Mouse (Mus musculus): ENCODE measurements at regions not wholly inside any gene's neighbourhood (a gene's known extent, or its start where the extent isn't known, plus 50 kb on each side); places are given as distances from the start of the nearest gene placed in this dataset.
"Not testable (repeated sequence)": the region's sequence is repeated elsewhere in the genome, so short reads cannot be mapped to it uniquely, and the experiment has no call there.

DNA sequence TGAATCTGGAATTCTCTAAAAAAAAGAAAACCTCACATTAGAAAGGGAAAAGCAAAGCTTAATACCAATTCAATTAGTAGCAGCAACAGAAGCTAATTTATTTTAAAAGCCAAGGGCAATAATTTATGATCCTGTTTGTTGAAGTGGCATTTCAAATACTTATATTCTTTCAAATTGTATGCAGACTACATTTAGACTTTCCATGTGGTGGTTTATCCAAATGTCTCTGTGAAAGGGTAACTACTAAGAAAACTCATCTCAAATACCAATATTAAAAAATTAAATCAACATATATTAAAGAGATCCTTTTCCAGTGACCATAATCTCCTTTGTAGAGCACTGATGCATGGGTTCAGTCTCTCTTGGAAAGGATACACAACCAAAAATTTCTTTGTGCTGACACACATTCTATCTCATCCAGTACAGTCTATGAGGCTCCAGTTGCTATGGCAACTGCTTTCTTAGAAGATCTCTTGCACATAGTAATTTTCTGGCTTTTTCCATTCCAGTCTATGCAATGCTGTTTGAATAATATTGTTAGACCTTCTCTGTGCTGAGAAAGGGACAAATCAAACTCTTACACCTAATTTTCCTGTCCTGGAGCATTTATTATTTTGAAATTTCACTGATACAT is 102.3 kb upstream of the Ctso start:
- Histone ChIP-seq H3K27me3 (replicated peaks) (no peaks in the 10 kb centered on the region), H3K4me1 (no peaks in the 10 kb centered on the region), H3K27ac (no peak overlapping the region), H3K4me2 (no peak overlapping the region), H3K9me3 (no peaks in the 10 kb centered on the region), H3K36me3 (no peaks in the 10 kb centered on the region), H3K4me3 (replicated peaks) (no peak overlapping the region), H3K9ac (no peak overlapping the region)
- ATAC-seq (ENCODE audit: insufficient read depth, low FRiP score, low read depth) = no peak

DNA sequence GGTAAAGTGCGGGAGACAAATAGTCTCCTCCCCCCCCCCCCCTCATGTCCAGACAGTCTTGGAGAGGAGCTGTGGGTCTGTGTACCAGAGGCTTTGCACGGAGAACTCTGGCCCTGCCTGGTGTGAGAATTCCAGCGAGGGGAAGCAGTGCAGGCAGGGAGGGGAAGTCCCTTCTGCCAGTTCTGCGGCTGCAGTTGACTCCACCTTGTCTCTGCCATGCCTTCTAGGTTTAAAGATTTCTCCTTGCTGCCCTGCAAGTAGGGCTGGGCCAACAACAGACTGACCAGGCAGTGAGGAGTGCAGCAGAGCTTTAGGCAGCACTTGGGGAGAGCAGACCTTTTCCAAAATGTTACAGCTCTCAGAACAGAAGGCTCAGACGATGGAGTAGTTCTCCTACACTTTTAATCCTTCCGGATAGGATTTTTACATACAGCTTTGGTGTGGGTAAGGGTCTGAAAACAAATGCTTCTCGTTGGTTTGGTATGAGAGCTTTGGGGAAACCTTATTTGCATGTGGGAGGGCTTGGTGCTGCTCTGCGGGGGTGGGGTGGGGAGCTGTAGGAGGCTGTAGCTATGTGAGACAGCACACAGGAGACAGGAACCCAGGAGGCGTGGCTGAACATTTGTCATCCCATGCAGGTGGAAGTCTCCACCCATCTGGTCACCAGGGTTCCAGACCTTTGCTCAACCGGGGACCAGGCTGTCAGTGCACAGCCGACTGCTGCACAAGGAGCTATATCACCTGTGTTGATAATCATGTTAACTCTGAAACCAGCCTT is 96.8 kb upstream of the Ctso start:
- Histone ChIP-seq H3K4me1 (0 out of 2 replicates have a peak, but pooled peaks cover 7% of the 10 kb centered on the region), H3K4me3 (replicated peaks) (peak overlapping the region; percentile 12; the same call in 1 of the 2 replicates), H3K9ac (no peak overlapping the region), H3K9me3 (no peaks in the 10 kb centered on the region), H3K27ac (no peak overlapping the region), H3K36me3 (no peaks in the 10 kb centered on the region), H3K27me3 (replicated peaks) (no peaks in the 10 kb centered on the region), H3K4me2 (peak overlapping the region; percentile 38)
- ATAC-seq (ENCODE audit: insufficient read depth, low FRiP score, low read depth) = peak; percentile 84
- 6% methylated on average over 11 of the region's 11 CpGs for WGBS

DNA sequence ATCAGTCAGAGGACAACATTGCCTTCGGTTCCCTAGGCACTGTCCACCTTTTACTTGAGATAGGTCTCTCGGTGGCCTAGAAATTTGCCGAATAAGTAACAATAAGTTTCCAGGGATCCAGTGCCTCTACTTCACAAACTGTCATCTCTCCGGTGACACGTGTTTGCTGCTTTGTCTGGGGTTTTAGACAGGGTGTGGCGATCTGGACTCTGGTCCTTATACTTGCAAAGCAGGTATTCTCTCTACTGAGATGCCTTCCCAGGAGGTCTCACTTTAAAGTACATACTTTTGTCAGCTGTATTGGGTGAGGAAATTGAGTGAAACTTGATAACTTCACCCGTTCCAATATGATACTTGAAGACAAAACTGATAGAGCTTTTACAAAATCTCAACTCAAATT is 95.9 kb upstream of the Ctso start:
- Histone ChIP-seq H3K27me3 (replicated peaks) (no peaks in the 10 kb centered on the region), H3K4me1 (0 out of 2 replicates have a peak, but pooled peaks cover 7% of the 10 kb centered on the region), H3K9ac (no peak overlapping the region), H3K4me3 (replicated peaks) (no peak overlapping the region), H3K36me3 (no peaks in the 10 kb centered on the region), H3K27ac (no peak overlapping the region), H3K4me2 (no peak overlapping the region), H3K9me3 (no peaks in the 10 kb centered on the region)
- no peak for ATAC-seq (ENCODE audit: insufficient read depth, low FRiP score, low read depth)
- WGBS = 72% methylated on average over 7 of the region's 7 CpGs

DNA sequence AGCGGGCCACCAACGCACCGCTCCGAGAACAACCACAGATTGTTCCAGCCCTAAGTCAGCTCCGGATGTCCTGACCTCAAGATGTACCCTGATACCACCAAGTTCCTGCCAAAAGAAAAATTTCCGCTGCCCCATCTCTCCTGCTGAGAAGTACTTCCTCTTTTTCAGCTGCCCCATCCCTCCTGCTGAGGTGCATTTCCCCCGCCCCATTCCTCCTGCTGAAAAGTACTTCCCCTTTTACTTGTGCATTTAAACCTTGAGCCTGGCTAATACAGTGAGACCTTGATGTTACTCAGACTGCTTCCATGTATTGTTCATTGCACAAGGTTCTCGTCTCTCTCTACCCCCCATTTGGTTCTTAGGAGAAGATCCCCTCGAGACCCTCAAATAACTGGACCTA is 94.3 kb upstream of the Ctso start:
- 95% methylated on average over 9 of the region's 9 CpGs for WGBS

DNA sequence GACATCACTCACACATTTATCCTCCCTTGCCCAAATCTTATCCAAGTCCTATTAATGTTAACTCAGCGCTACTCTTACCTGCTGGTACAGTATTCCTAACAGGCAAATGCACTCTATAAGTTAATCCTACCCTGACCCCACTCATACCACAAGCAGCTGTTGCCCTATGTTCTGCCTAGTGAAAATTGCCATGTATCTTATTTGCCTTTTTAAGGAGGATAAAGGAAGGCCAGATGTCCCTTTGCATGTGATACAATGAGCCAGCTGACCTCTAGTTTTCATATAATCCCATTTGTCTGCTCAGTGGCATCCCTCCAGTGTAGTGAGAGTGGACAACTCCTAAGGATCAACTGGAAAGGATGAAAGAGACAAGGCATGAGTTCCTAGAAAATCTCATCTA is 67.9 kb upstream of the Ctso start:
- Histone ChIP-seq H3K27ac (no peak overlapping the region), H3K27me3 (replicated peaks) (no peaks in the 10 kb centered on the region), H3K4me2 (no peak overlapping the region), H3K4me3 (replicated peaks) (no peak overlapping the region), H3K4me1 (no peaks in the 10 kb centered on the region), H3K36me3 (no peaks in the 10 kb centered on the region), H3K9me3 (no peaks in the 10 kb centered on the region), H3K9ac (no peak overlapping the region)
- WGBS = 79% methylated on average over 1 of the region's 1 CpGs
- ATAC-seq (ENCODE audit: insufficient read depth, low FRiP score, low read depth) = no peak

More for the DNA sequence above, 94.3 kb upstream of the Ctso start:
- H3K4me1 ChIP-seq; H3K4me2 ChIP-seq; H3K4me3 ChIP-seq (replicated peaks); H3K27ac ChIP-seq; H3K9ac ChIP-seq; H3K27me3 ChIP-seq (replicated peaks); ATAC-seq (ENCODE audit: insufficient read depth, low FRiP score, low read depth); H3K9me3 ChIP-seq; H3K36me3 ChIP-seq: not testable (repeated sequence)
